Mouse (Mus musculus): ENCODE measurements around the gene Ina.

Ina gene

GRCm38 (mm10) chr19:47050271-47051032 lies 36.0 kb downstream of the Ina start, which contains the start of gene Pcgf6:
TSS of gene Pcgf6 (minus strand) at chr19:47050906.
- peak; percentile 89 for DNase-seq (ENCODE audit: low read depth, low spot score)

- no peak for DNase-seq (ENCODE audit: low read depth, low spot score)
Measured at GRCm38 (mm10) chr19:47052927-47053326, 38.4 kb downstream of the Ina start.

GRCm38 (mm10) chr19:47053471-47053870 lies 39.0 kb downstream of the Ina start:
- no peak for DNase-seq (ENCODE audit: low read depth, low spot score)

GRCm38 (mm10) chr19:47057684-47058083 lies 43.2 kb downstream of the Ina start:
- no peak for DNase-seq (ENCODE audit: low read depth, low spot score)

- no peak for DNase-seq (ENCODE audit: low read depth, low spot score)
Measured at GRCm38 (mm10) chr19:47065860-47066259, 51.4 kb downstream of the Ina start.

- DNase-seq (ENCODE audit: low read depth, low spot score): peak; percentile 93
Measured at GRCm38 (mm10) chr19:47067096-47067882, 52.8 kb downstream of the Ina start, which contains the start of gene Taf5. TSS of gene Taf5 (plus strand) at chr19:47067746.

- no peak for DNase-seq (ENCODE audit: low read depth, low spot score)
Measured at GRCm38 (mm10) chr19:47067924-47068611, 53.6 kb downstream of the Ina start.
